Comparison of ENCODE assay signal across 11 mouse cellular contexts in genomic region chr9:107771782-107772181, GRCm38 (mm10). TPM values are rescaled to one million over a fixed set of nuclear protein-coding genes. Genes with fewer than 3 reads are reported as not detected.
DNase-seq lines count a peak whose midpoint lies in the region; ATAC-seq and TF ChIP-seq lines count a peak whose summit lies in the region.
"Had no signal": no experiment of that assay in that cellular context is flagged by ENCODE, and none has a peak within 500 bp of the region (broad histone marks: within the 10 kb centered on the region; RNA-seq: fewer than 3 reads in every experiment).

No protein-coding gene starts in this region.

- no peak for ATAC-seq in heart, embryonic 14.5 days (ENCODE audit: insufficient number of reproducible peaks, insufficient read depth, low FRiP score, low read depth)
- ATAC-seq in hindbrain, embryonic 12.5 days (ENCODE audit: low FRiP score), result no peak
- ATAC-seq in liver, embryonic 16.5 days (ENCODE audit: low read depth), result no peak

- TF ChIP-seq EP300 in MEL (IDR thresholded peaks at IDR 0.05; ENCODE audit: low read depth in 1 of 2, low read length in 2 of 2), result peak; percentile 79 to 85

- 46% methylated on average over 2 of the region's 2 CpGs for WGBS in heart, embryonic 14.5 days
- WGBS in hindbrain, embryonic 12.5 days, result 78% methylated on average over 2 of the region's 2 CpGs
- WGBS in liver, embryonic 16.5 days (ENCODE audit: insufficient replicate concordance), result 44% methylated on average over 2 of the region's 2 CpGs

- peak overlapping the region; percentile 63; the same call in 1 of the 2 replicates for H3K4me2 ChIP-seq in heart, embryonic 14.5 days (ENCODE audit: low read length)
- no peak overlapping the region for H3K4me2 ChIP-seq in hindbrain, embryonic 12.5 days (replicated peaks)
- H3K4me2 ChIP-seq in liver, embryonic 16.5 days (ENCODE audit: low read depth, low read length), result peak overlapping the region; percentile 70; the same call in 1 of the 2 replicates

- no peaks in the 10 kb centered on the region for H3K27me3 ChIP-seq in heart, embryonic 14.5 days (ENCODE audit: control insufficient read depth, insufficient read depth, low read length)
- no peaks in the 10 kb centered on the region for H3K27me3 ChIP-seq in MEL (ENCODE audit: control insufficient read depth in 1 of 2, insufficient read depth in 2 of 2, low read length in 2 of 2)
- H3K27me3 ChIP-seq in hindbrain, embryonic 12.5 days, result no peaks in the 10 kb centered on the region
- H3K27me3 ChIP-seq in liver, embryonic 16.5 days (ENCODE audit: control insufficient read depth, insufficient read depth, low read depth, low read length), result no peaks in the 10 kb centered on the region

- peaks cover 27% of the 10 kb centered on the region for H3K79me2 ChIP-seq in MEL (ENCODE audit: control insufficient read depth, insufficient read depth, low read length, poor library complexity)

- no peak overlapping the region for H3K9ac ChIP-seq in heart, embryonic 14.5 days (ENCODE audit: low read length)
- H3K9ac ChIP-seq in MEL (ENCODE audit: control insufficient read depth, low read depth, low read length, poor library complexity, severe bottlenecking), result peak overlapping the region; percentile 93
- H3K9ac ChIP-seq in hindbrain, embryonic 12.5 days, result peak overlapping the region; percentile 54; the same call in 1 of the 2 replicates
- no peak overlapping the region for H3K9ac ChIP-seq in liver, embryonic 16.5 days (ENCODE audit: low read depth, low read length)

- peak overlapping the region in 1 of 2 experiments; percentile 63; a peak in 2 of 4 replicates for H3K27ac ChIP-seq in heart, embryonic 14.5 days (replicated peaks in 1 of 2; ENCODE audit: control insufficient read depth in 1 of 2, insufficient read depth in 1 of 2, low read depth in 2 of 2, low read length in 2 of 2)
- peak overlapping the region; percentile 99 for H3K27ac ChIP-seq in MEL (ENCODE audit: control insufficient read depth, low read depth, low read length)
- H3K27ac ChIP-seq in hindbrain, embryonic 12.5 days, result peak overlapping the region; percentile 90; the same call in 1 of the 2 replicates
- H3K27ac ChIP-seq in liver, embryonic 16.5 days (ENCODE audit: low read length), result no peak overlapping the region

- no peak for TF ChIP-seq CTCF in MEL (IDR thresholded peaks at IDR 0.05 in 2 of 3, conservative IDR thresholded peaks at IDR 0.05 in 1 of 3; ENCODE audit: control insufficient read depth in 1 of 3, insufficient read depth in 1 of 3, low read depth in 2 of 3, low read length in 3 of 3, poor library complexity in 1 of 3, severe bottlenecking in 1 of 3)

- DNase-seq in heart, adult 9 months (ENCODE audit: low spot score in 2 of 2), result no peak
- peak; percentile 57 for DNase-seq in MEL (ENCODE audit: low read depth, low spot score)
- DNase-seq in thymus, postnatal 14 days, result no peak
- no peak for DNase-seq in adrenal gland, postnatal 14 days
- DNase-seq in layer of hippocampus, adult 9-11 months, result no peak
- DNase-seq: cerebellum, postnatal 36 days; kidney, postnatal 14 days; right cerebral cortex, postnatal 4 days had no signal

- H3K9me3 ChIP-seq in heart, embryonic 14.5 days (ENCODE audit: control insufficient read depth, low read length), result no peaks in the 10 kb centered on the region
- H3K9me3 ChIP-seq in MEL (replicated peaks; ENCODE audit: insufficient read depth, low read length), result no peaks in the 10 kb centered on the region
- no peaks in the 10 kb centered on the region for H3K9me3 ChIP-seq in hindbrain, embryonic 12.5 days (replicated peaks)
- no peaks in the 10 kb centered on the region for H3K9me3 ChIP-seq in liver, embryonic 16.5 days (replicated peaks; ENCODE audit: control insufficient read depth, low read length)

- TF ChIP-seq RAD21 in MEL (IDR thresholded peaks at IDR 0.05; ENCODE audit: low read depth, low read length), result no peak

- H3K4me3 ChIP-seq in heart, embryonic 14.5 days (ENCODE audit: control insufficient read depth in 1 of 2, insufficient read depth in 1 of 2, low read depth in 1 of 2, low read length in 2 of 2), result no peak overlapping the region
- H3K4me3 ChIP-seq in MEL (ENCODE audit: control insufficient read depth in 1 of 2, insufficient read depth in 1 of 2, low read depth in 2 of 2, low read length in 2 of 2), result peak overlapping the region; percentile 48 to 60; a peak in 3 of 4 replicates
- H3K4me3 ChIP-seq in hindbrain, embryonic 12.5 days, result no peak overlapping the region
- H3K4me3 ChIP-seq in liver, embryonic 16.5 days (ENCODE audit: low read depth, low read length), result no peak overlapping the region

- TF ChIP-seq POLR2A in MEL (IDR thresholded peaks at IDR 0.05; ENCODE audit: control insufficient read depth in 1 of 2, insufficient read depth in 1 of 2, low read depth in 1 of 2, low read length in 2 of 2, poor library complexity in 1 of 2), result no peak

- H3K4me1 ChIP-seq in heart, embryonic 14.5 days (ENCODE audit: control insufficient read depth in 2 of 2, insufficient read depth in 2 of 2, low read length in 2 of 2), result peaks cover 2 to 15% of the 10 kb centered on the region in 2 experiments; a peak in 2 of 4 replicates
- peaks cover 10 to 22% of the 10 kb centered on the region in 2 experiments for H3K4me1 ChIP-seq in MEL (ENCODE audit: control insufficient read depth in 1 of 2, insufficient read depth in 2 of 2, low read length in 2 of 2)
- peaks cover 13% of the 10 kb centered on the region for H3K4me1 ChIP-seq in hindbrain, embryonic 12.5 days
- H3K4me1 ChIP-seq in liver, embryonic 16.5 days (ENCODE audit: control insufficient read depth, low read depth, low read length), result peaks cover 16% of the 10 kb centered on the region

- peaks cover 67% of the 10 kb centered on the region for H3K36me3 ChIP-seq in heart, embryonic 14.5 days (ENCODE audit: control insufficient read depth, insufficient read depth, low read length)
- peaks cover 29 to 44% of the 10 kb centered on the region in 2 experiments for H3K36me3 ChIP-seq in MEL (ENCODE audit: control insufficient read depth in 1 of 2, insufficient read depth in 2 of 2, low read length in 2 of 2)
- H3K36me3 ChIP-seq in hindbrain, embryonic 12.5 days, result peaks cover 60% of the 10 kb centered on the region
- peaks cover 39% of the 10 kb centered on the region for H3K36me3 ChIP-seq in liver, embryonic 16.5 days (ENCODE audit: control insufficient read depth, insufficient read depth)

TF ChIP-seq in MEL, 35 proteins besides CTCF, POLR2A, EP300 and RAD21:
- TF ChIP-seq CHD2 (IDR thresholded peaks at IDR 0.05; ENCODE audit: low read length) (no peak), MXI1 (IDR thresholded peaks at IDR 0.05; ENCODE audit: low read depth, low read length) (peak; percentile 60; the same call in 1 of the 2 replicates), MYC (IDR thresholded peaks at IDR 0.05; ENCODE audit: low read depth, low read length) (peak; percentile 47; the same call in 1 of the 2 replicates), ETS1 (IDR thresholded peaks at IDR 0.05; ENCODE audit: low read depth, low read length) (peak; percentile 64), NRF1 (IDR thresholded peaks at IDR 0.05; ENCODE audit: insufficient read depth, low read depth, low read length, poor library complexity, severe bottlenecking) (no peak), POLR2AphosphoS5 (IDR thresholded peaks at IDR 0.05; ENCODE audit: borderline replicate concordance, low read depth, low read length) (no peak), USF2 (IDR thresholded peaks at IDR 0.05; ENCODE audit: borderline replicate concordance in 1 of 2, insufficient read depth in 1 of 2, low read depth in 1 of 2, low read length in 2 of 2) (no peak), MYB (IDR thresholded peaks at IDR 0.05; ENCODE audit: low read depth, low read length) (peak; percentile 74), GATA1 (IDR thresholded peaks at IDR 0.05; ENCODE audit: low read depth, low read length) (peak; percentile 74; the same call in 1 of the 2 replicates), ZMIZ1 (IDR thresholded peaks at IDR 0.05; ENCODE audit: low read depth, low read length) (0 out of 2 replicates have a peak, but pooled peaks have one; percentile 22), ZNF384 (IDR thresholded peaks at IDR 0.05; ENCODE audit: low read depth, low read length) (peak; percentile 50), RCOR1 (IDR thresholded peaks at IDR 0.05; ENCODE audit: low read depth, low read length) (no peak; the same call in 1 of the 2 replicates), SIN3A (IDR thresholded peaks at IDR 0.05; ENCODE audit: low read length) (peak; percentile 68)

RNA-seq across cellular contexts. Expression of gene Rbm5, which starts 1.0 kb away (rescaled TPM):
- polyA plus RNA-seq in heart, embryonic 14.5 days (2014; fragmentation: Nextera tagmentation; extraction: Ambion mirVana), result 116 and 118 TPM in 2 replicates
- 80.2 and 87.6 TPM in 2 replicates for total RNA-seq in MEL (2012; rRNA removed)
- 100 to 1,000 TPM; 125 to 143 TPM for polyA plus RNA-seq in MEL (2012; ENCODE audit: insufficient read depth in 1 of 2, insufficient read length in 2 of 2, low read depth in 1 of 2, low replicate concordance in 2 of 2, missing spikeins in 1 of 2)
- 260 and 271 TPM in 2 replicates for polyA plus RNA-seq in hindbrain, embryonic 12.5 days (2016; fragmentation: Nextera tagmentation; extraction: Ambion mirVana)
- 72.7 and 78.3 TPM in 2 replicates for polyA plus RNA-seq in liver, embryonic 16.5 days (2015; fragmentation: Nextera tagmentation; extraction: Ambion mirVana)
- 108 and 137 TPM in 2 replicates for total RNA-seq in adrenal gland, postnatal 14 days (2021)

Comparison
In these comparisons a context has a peak if more than half of its experiments do, and no peak if none do; other contexts are left out.
1. H3K4me3 ChIP-seq: peak in MEL (2 of 2); none in heart, embryonic 14.5 days (0 of 2), hindbrain, embryonic 12.5 days (single experiment) and liver, embryonic 16.5 days (single experiment).
2. H3K9ac ChIP-seq: peak in MEL (single experiment) and hindbrain, embryonic 12.5 days (single experiment); none in heart, embryonic 14.5 days (single experiment) and liver, embryonic 16.5 days (single experiment).